Mouse (Mus musculus) kidney, adult 2 months (tissue): Measurements from ENCODE around the gene Ypel2.

Source experiments
- CTCF ChIP-seq: fragments of 200-500 bp; conservative IDR thresholded peaks from 2 replicates; pipeline ENCODE4 v1.5.1; 2011; ENCODE audit warnings: low read depth, mild to moderate bottlenecking, control low read depth, low read length, moderate library complexity, mixed read lengths; ENCODE audit not compliant: insufficient read depth, insufficient read length
- POLR2A ChIP-seq: fragments of 200-500 bp; IDR thresholded peaks from one replicate; pipeline ENCODE4 v1.6.1; 2011; ENCODE audit warnings: low read depth, low read length, control low read depth

GRCm38 (mm10) chr11:86984990-86985389 lies 8.5 kb downstream of the Ypel2 start:
- TF ChIP-seq CTCF (no peak), POLR2A (no peak)
